Mouse (Mus musculus): Measurements from ENCODE around the gene Cald1. TPM values are rescaled to one million over a fixed set of nuclear protein-coding genes. Genes with fewer than 3 reads are reported as not detected.

The Cald1 gene
- total and polyA plus RNA-seq, 2 experiments from 2014 or later = 28.5 to 40.8 TPM

GRCm38 (mm10) chr6:34664291-34664690 lies 66.0 kb downstream of the Cald1 start:
- no peaks in the 10 kb centered on the region for H3K9me3 ChIP-seq (ENCODE audit: low read length)
- TF ChIP-seq CTCF (IDR thresholded peaks at IDR 0.05; ENCODE audit: low read depth) = no peak
- DNase-seq (no peak), ATAC-seq (no peak)
- no peak overlapping the region for H3K9ac ChIP-seq
- no peak overlapping the region for H3K4me2 ChIP-seq (ENCODE audit: low read depth)
- H3K27me3 ChIP-seq (ENCODE audit: insufficient read depth, low read length) = no peaks in the 10 kb centered on the region
- H3K36me3 ChIP-seq (ENCODE audit: insufficient read depth) = no peaks in the 10 kb centered on the region
- no peak overlapping the region for H3K27ac ChIP-seq (ENCODE audit: low read depth, low read length)
- no peak overlapping the region for H3K4me3 ChIP-seq (ENCODE audit: low read depth, low read length)
- no peaks in the 10 kb centered on the region for H3K4me1 ChIP-seq (ENCODE audit: insufficient read depth)
- 68% methylated on average over 4 of the region's 4 CpGs for WGBS

- no peak for TF ChIP-seq CTCF (IDR thresholded peaks at IDR 0.05; ENCODE audit: low read depth)
- Histone ChIP-seq H3K4me3 (ENCODE audit: low read depth, low read length) (no peak overlapping the region), H3K9ac (no peak overlapping the region), H3K27me3 (ENCODE audit: insufficient read depth, low read length) (no peaks in the 10 kb centered on the region), H3K9me3 (ENCODE audit: low read length) (no peaks in the 10 kb centered on the region), H3K4me2 (ENCODE audit: low read depth) (no peak overlapping the region), H3K4me1 (ENCODE audit: insufficient read depth) (no peaks in the 10 kb centered on the region), H3K36me3 (ENCODE audit: insufficient read depth) (no peaks in the 10 kb centered on the region), H3K27ac (ENCODE audit: low read depth, low read length) (no peak overlapping the region)
- ATAC-seq (no peak), DNase-seq (no peak)
- 51% methylated on average over 5 of the region's 5 CpGs for WGBS
Measured at GRCm38 (mm10) chr6:34664749-34665148, 66.4 kb downstream of the Cald1 start.

DNA sequence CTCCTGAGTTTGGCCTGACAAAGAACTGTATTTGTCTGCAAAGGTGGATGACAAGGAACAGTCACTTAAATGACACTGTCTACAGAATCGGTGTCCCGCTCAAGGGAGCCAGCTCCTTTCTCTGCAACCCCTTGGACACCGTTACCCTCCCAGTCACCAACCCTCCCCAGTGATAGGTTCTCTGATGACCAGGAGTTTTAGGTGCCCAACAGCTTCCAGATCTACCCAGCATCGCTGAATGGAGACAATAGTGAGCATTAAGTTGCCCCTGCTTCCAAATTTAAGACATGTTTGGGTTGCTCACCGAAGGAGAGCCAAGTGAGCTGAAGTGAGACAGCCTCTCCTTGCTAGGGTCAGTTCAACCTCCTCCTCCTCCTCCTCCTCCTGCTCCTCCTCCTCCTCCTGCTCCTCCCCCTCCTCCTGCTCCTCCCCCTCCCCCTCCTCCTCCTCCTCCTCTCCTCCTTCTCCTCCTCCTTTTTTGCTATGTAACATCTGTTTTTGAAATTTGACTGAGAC lies 70.5 kb downstream of the Cald1 start:
- Histone ChIP-seq H3K36me3 (ENCODE audit: insufficient read depth) (no peaks in the 10 kb centered on the region), H3K9ac (no peak overlapping the region), H3K4me1 (ENCODE audit: insufficient read depth) (no peaks in the 10 kb centered on the region), H3K9me3 (ENCODE audit: low read length) (no peaks in the 10 kb centered on the region), H3K4me3 (ENCODE audit: low read depth, low read length) (no peak overlapping the region), H3K4me2 (ENCODE audit: low read depth) (no peak overlapping the region), H3K27me3 (ENCODE audit: insufficient read depth, low read length) (no peaks in the 10 kb centered on the region), H3K27ac (ENCODE audit: low read depth, low read length) (no peak overlapping the region)
- ATAC-seq (no peak), DNase-seq (no peak)
- TF ChIP-seq CTCF (IDR thresholded peaks at IDR 0.05; ENCODE audit: low read depth) = no peak
- 91% methylated on average over 5 of the region's 5 CpGs for WGBS

- ATAC-seq = no peak
- no peak for DNase-seq
- no peak overlapping the region for H3K4me2 ChIP-seq (ENCODE audit: low read depth)
- H3K4me1 ChIP-seq (ENCODE audit: insufficient read depth) = no peaks in the 10 kb centered on the region
- no peak overlapping the region for H3K27ac ChIP-seq (ENCODE audit: low read depth, low read length)
- no peak overlapping the region for H3K4me3 ChIP-seq (ENCODE audit: low read depth, low read length)
- H3K36me3 ChIP-seq (ENCODE audit: insufficient read depth) = no peaks in the 10 kb centered on the region
- 84% methylated on average over 1 of the region's 1 CpGs for WGBS
- H3K9ac ChIP-seq = no peak overlapping the region
- no peaks in the 10 kb centered on the region for H3K27me3 ChIP-seq (ENCODE audit: insufficient read depth, low read length)
- TF ChIP-seq CTCF (IDR thresholded peaks at IDR 0.05; ENCODE audit: low read depth) = no peak
- H3K9me3 ChIP-seq (ENCODE audit: low read length) = no peaks in the 10 kb centered on the region
Measured at GRCm38 (mm10) chr6:34671355-34671754, 73.1 kb downstream of the Cald1 start.

- H3K27me3 ChIP-seq (ENCODE audit: insufficient read depth, low read length) = no peaks in the 10 kb centered on the region
- H3K9me3 ChIP-seq (ENCODE audit: low read length) = no peaks in the 10 kb centered on the region
- no peak overlapping the region for H3K4me2 ChIP-seq (ENCODE audit: low read depth)
- no peak for TF ChIP-seq CTCF (IDR thresholded peaks at IDR 0.05; ENCODE audit: low read depth)
- no peak overlapping the region for H3K4me3 ChIP-seq (ENCODE audit: low read depth, low read length)
- no peak overlapping the region for H3K27ac ChIP-seq (ENCODE audit: low read depth, low read length)
- 89% methylated on average over 7 of the region's 7 CpGs for WGBS
- no peaks in the 10 kb centered on the region for H3K4me1 ChIP-seq (ENCODE audit: insufficient read depth)
- H3K36me3 ChIP-seq (ENCODE audit: insufficient read depth) = no peaks in the 10 kb centered on the region
- no peak for ATAC-seq
- no peak for DNase-seq
- H3K9ac ChIP-seq = no peak overlapping the region
Measured at GRCm38 (mm10) chr6:34674416-34674815, 76.1 kb downstream of the Cald1 start.

- Histone ChIP-seq H3K27ac (ENCODE audit: low read depth, low read length) (no peak overlapping the region), H3K4me3 (ENCODE audit: low read depth, low read length) (no peak overlapping the region), H3K4me1 (ENCODE audit: insufficient read depth) (no peaks in the 10 kb centered on the region), H3K9me3 (ENCODE audit: low read length) (no peaks in the 10 kb centered on the region), H3K9ac (no peak overlapping the region), H3K27me3 (ENCODE audit: insufficient read depth, low read length) (no peaks in the 10 kb centered on the region), H3K36me3 (ENCODE audit: insufficient read depth) (no peaks in the 10 kb centered on the region), H3K4me2 (ENCODE audit: low read depth) (no peak overlapping the region)
- no peak for DNase-seq
- 77% methylated on average over 10 of the region's 10 CpGs for WGBS
- TF ChIP-seq CTCF (IDR thresholded peaks at IDR 0.05; ENCODE audit: low read depth) = no peak
- no peak for ATAC-seq
Measured at GRCm38 (mm10) chr6:34674897-34675296, 76.6 kb downstream of the Cald1 start.

- H3K4me2 ChIP-seq (ENCODE audit: low read depth) = no peak overlapping the region
- H3K27ac ChIP-seq (ENCODE audit: low read depth, low read length) = no peak overlapping the region
- H3K4me3 ChIP-seq (ENCODE audit: low read depth, low read length) = no peak overlapping the region
- no peak for DNase-seq
- H3K27me3 ChIP-seq (ENCODE audit: insufficient read depth, low read length) = no peaks in the 10 kb centered on the region
- 74% methylated on average over 8 of the region's 8 CpGs for WGBS
- no peaks in the 10 kb centered on the region for H3K36me3 ChIP-seq (ENCODE audit: insufficient read depth)
- H3K9me3 ChIP-seq (ENCODE audit: low read length) = no peaks in the 10 kb centered on the region
- TF ChIP-seq CTCF (IDR thresholded peaks at IDR 0.05; ENCODE audit: low read depth) = no peak
- ATAC-seq = no peak
- no peaks in the 10 kb centered on the region for H3K4me1 ChIP-seq (ENCODE audit: insufficient read depth)
- H3K9ac ChIP-seq = no peak overlapping the region
Measured at GRCm38 (mm10) chr6:34682126-34682525, 83.8 kb downstream of the Cald1 start.
